Mouse (Mus musculus) megakaryocyte, embryonic 14.5 days (primary cell): ENCODE data around the gene Gpr152.

ENCODE experiments used
- FLI1 ChIP-seq: IDR thresholded peaks from 2 replicates; pipeline ENCODE4 v1.6.1; 2012; ENCODE audit warnings: low read length, inconsistent platforms, mixed read lengths
- GATA1 ChIP-seq: IDR thresholded peaks from 3 replicates; pipeline ENCODE4 v1.6.1; 2012; ENCODE audit warnings: mixed read lengths, low read length, inconsistent platforms, borderline replicate concordance

DNA sequence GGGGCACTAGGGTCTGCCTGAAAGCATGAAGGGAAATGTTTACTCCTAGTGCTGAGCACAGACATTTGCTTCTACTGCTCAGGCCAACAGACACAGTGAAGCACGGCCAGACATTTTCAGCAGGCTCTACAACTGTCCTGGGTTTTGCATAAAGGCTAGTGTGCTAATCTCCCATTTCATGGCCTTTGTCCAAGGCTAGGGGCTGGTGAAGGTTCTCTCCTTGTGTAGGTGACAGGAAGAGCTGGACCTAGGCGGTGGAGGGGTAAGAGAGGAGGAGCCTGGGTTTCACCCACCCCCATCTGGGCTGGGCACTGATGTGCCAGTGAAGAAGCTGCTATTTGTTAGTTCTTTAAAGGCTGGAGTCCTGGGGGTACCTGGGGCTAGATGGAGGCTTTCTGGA lies 25.1 kb downstream of the Gpr152 start:
- TF ChIP-seq GATA1 (no peak), FLI1 (no peak)
